Mouse (Mus musculus): Measurements from ENCODE around the gene Gm10638.

- TF ChIP-seq CTCF (IDR thresholded peaks at IDR 0.05; ENCODE audit: extremely low read depth, insufficient read depth, low read length) (no peak), POLR2A (IDR thresholded peaks at IDR 0.05; ENCODE audit: extremely low read depth, insufficient read depth, low read length) (no peak)
These were observed 49.2 kb downstream of the Gm10638 start for GRCm38 (mm10) chr8:86794716-86795115.
